Mouse (Mus musculus) WW6 (cell line): ENCODE results near the gene Arnt.

Experiments used
- DNase-seq: peaks from one replicate; pipeline ENCODE4 v3.0.0-alpha.2; 2013; ENCODE audit warnings: low read depth, low spot score

The Arnt gene

GRCm38 (mm10) chr3:95456367-95456766 is 22.2 kb downstream of the Arnt start:
- DNase-seq: no peak

- DNase-seq: no peak
Observed at GRCm38 (mm10) chr3:95457758-95458157, 23.6 kb downstream of the Arnt start.

GRCm38 (mm10) chr3:95459381-95459780 is 25.2 kb downstream of the Arnt start:
- no peak for DNase-seq

DNA sequence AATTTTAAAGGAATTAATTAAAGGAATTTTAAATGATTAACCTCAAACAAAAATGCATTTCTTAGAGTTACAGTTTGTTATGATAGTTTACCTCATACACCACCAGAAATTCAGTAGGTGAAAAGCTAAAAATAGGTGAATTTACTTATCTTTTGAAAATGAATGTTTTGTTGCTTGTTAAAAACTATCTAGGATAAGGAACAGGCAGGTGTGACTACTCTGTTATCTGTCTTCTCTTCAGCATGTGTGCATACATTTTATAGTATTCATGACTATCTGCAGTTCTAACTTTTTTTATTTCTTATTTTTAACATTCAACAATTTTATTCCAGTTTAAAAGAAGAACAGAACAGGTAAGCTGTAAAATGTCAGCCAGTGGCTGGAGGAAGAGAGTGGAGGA is 29.7 kb downstream of the Arnt start:
- no peak for DNase-seq

- no peak for DNase-seq
Observed at GRCm38 (mm10) chr3:95478966-95479365, 44.8 kb downstream of the Arnt start.

DNA sequence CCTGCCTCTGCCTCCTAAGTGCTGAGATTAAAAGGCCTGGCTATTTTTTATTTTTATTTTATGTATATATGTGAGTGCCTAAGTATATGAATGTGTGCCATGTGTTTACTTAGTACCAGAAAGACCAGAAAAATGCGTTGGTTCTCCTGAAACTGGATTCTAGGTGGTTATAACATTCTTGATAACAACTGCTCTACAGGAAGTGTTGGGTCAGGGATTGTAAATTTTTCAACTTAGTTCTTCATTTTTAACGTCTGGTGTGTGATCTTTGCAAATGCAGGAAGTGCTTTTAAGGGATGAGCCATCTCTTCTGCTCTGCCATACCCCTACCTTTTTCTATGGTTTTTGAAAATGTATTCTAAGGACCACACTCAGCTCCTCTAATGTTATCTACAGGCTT is 52.2 kb downstream of the Arnt start:
- DNase-seq: no peak

- DNase-seq: no peak
Observed at GRCm38 (mm10) chr3:95488679-95489078, 54.5 kb downstream of the Arnt start.

- DNase-seq: no peak
Observed at GRCm38 (mm10) chr3:95490238-95490637, 56.0 kb downstream of the Arnt start.

DNA sequence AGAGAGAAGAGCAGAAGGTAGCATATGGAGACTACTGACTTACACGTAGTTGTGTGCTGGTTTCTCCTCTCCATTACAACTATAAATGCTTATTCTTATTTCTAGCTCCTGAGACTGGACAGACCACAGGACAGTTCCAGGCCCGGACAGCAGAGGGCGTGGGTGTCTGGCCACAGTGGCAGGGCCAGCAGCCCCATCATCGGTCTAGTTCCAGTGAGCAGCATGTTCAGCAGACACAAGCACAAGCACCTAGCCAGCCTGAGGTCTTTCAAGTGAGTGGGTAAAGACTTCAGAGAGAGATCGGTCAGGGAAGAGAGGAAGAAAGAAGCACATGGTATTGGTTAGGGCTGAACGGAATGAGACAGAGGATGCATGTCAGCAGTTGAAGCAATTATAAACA is 60.2 kb downstream of the Arnt start:
- peak; percentile 11 for DNase-seq

GRCm38 (mm10) chr3:95498229-95498628 is 64.0 kb downstream of the Arnt start:
- DNase-seq: no peak

DNA sequence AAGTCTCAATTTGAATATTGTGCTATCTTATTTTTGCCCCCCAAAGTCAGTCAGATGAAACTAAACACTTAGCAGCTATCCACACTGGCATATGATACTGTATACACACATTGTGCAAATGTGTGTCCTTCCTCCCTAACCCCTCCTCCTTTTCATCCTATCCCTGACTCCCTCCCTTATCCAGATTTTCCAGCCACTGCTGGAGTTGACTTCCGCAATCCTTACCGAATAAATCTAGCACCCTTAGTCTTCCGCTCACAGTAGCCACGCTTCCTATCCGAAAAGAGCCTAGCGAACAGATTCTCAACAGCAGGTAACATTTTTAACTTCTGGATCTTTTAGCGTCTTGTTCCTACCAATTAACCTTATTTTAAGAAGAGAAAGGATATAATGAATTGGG is 64.8 kb downstream of the Arnt start, which contains the start of gene Ctsk:
Gene Ctsk (plus strand): TSS at position 233 of the 400 bp plus-strand sequence.
- no peak for DNase-seq

GRCm38 (mm10) chr3:95499496-95500140 is 65.4 kb downstream of the Arnt start:
- no peak for DNase-seq

- no peak for DNase-seq
Observed at GRCm38 (mm10) chr3:95502312-95502711, 68.1 kb downstream of the Arnt start.

DNA sequence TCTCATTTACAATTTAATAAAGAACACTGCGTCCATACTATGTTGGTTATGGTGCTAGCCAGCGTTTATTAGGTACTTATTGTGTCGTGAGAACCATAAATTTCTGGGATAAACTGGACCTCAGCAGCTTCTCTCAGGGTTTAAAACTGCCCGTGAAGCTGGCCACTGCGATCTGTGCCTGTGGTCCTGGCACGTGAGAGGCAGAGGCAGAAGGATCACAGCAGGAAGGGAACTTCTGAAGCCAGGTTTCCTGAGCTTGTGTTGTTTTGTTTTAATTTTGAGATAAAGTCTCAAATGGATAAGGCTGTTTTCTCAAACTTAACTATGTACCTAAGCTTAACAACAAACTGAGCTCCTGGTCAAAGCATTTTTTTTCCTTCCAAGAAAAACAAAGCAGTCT is 75.2 kb downstream of the Arnt start:
- DNase-seq: no peak

GRCm38 (mm10) chr3:95511611-95512180 is 77.5 kb downstream of the Arnt start:
- DNase-seq: no peak

DNA sequence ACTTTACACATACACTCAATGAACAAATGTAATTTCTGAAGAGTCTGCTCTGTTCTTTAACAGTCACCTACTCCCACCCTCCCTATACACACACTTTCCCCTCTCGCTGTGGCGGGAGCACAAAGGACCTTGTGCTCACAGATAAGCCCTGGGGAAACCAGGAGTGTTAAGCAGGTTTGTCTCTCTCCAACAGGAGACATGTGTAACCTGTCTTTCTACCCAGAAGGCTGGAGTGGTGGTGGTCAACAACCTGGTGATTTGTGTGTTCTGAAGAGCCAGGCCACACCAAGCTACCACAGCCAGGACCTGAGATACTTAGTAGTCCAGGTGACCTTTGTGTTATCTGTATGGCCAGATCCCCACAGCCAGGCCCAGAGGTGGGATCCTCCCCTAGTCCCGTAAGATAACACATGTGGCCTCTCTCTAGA is 82.4 kb downstream of the Arnt start:
- no peak for DNase-seq

DNA sequence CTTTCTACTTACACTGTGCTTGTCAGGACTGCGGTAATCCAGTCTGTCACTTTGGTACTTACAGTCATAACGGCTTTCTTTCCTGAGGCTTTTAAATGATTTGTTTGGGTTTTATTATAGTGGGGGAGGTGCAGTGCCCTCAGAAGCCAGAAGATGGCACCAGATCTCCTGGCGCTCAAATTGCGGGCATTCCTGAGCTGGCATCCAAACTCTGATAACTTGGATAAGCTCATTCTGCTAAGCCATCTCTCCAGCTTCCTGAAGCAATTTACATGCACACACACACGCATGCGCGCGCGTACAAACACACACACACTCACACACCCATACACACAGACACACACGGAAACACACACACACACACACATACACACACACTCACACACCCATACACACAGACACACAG is 83.3 kb downstream of the Arnt start:
- peak; percentile 46 for DNase-seq

- no peak for DNase-seq
Observed at GRCm38 (mm10) chr3:95518891-95519290, 84.7 kb downstream of the Arnt start.

- DNase-seq: no peak
Observed at GRCm38 (mm10) chr3:95519315-95519714, 85.1 kb downstream of the Arnt start.

GRCm38 (mm10) chr3:95520100-95520499 is 85.9 kb downstream of the Arnt start:
- DNase-seq: no peak

DNA sequence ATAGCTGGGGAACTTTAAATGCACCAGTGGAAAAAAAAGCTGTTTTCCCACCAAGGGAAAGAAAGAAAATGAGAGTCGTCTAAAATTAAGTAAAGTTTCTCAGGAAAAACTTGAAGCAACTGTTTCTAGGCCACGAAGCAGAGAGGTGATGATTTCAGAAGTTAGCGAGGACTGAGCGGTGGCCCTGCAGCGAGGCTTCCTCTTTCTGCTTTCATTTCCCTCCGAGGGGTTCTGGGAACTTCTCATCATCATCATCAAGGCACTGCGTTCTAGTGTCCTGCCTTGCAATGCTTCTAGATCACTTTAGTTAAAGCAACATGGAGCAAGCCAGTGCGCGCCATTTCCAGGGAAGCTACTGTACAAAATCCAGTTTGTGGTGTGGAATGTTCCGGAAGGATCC is 87.0 kb downstream of the Arnt start:
- no peak for DNase-seq

DNA sequence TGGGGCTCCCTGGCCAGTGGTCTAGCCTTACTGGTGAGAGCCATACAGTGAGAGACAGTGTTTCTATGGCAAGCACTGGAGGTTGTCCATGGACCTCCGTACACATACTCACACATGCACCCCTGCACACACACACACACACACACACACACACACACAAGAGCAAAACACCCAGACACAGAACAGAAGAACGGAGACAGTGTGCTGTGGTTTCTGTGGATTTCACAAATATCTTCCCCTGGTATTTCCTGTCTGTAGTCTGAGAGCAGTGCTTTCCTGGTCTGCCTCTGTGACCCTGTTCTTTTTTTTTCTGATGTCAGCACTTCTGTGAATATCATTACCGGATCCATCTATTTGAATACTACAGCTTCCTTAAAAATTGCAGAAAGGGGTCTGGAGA is 89.5 kb downstream of the Arnt start:
- no peak for DNase-seq

- no peak for DNase-seq
Observed at GRCm38 (mm10) chr3:95524673-95525072, 90.5 kb downstream of the Arnt start.

DNA sequence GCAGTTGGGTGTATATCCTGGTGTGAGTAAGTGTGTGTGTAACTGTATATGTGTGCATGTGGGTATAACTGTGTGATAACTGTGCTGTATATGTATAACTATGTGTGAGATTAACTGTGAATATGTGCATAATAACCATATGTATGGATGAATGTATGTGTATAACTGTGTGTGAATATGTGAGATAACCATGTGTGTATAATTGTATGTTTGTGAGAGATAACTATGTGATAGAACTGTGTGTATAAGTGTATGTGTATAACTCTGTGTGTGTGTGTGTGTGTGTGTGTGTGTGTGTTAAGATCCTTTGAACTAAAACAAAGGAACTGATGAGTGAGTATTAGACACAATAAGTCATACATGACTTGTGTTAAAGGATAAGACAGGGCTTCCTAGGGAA is 91.9 kb downstream of the Arnt start:
- no peak for DNase-seq
